Mouse (Mus musculus) hindbrain, embryonic 14.5 days (tissue): ENCODE measurements around the gene Cisd1. TPM values are rescaled to one million over a fixed set of nuclear protein-coding genes. Genes with fewer than 3 reads are reported as not detected.

ENCODE experiments used
- ATAC-seq: fragments of 200-750 bp; cut with Nextera tagmentation; 2 replicates; pipeline ENCODE4 v1.8.0; 2017; ENCODE audit warnings: moderate number of reproducible peaks, mild to moderate bottlenecking, moderate TSS enrichment, moderate library complexity; ENCODE audit not compliant: low FRiP score
- DNase-seq: peaks from one replicate; pipeline ENCODE4 v3.0.0-alpha.2; 2015; ENCODE audit warnings: low spot score
- H3K27ac ChIP-seq: fragments of 300-500 bp; sonication (generic); 2 replicates; pipeline ENCODE4 v1.5.1; 2014; ENCODE audit warnings: mild to moderate bottlenecking, moderate library complexity
- H3K27me3 ChIP-seq: fragments of 300-500 bp; sonication (generic); 2 replicates; pipeline ENCODE4 v1.6.1; 2014; ENCODE audit warnings: mild to moderate bottlenecking, low read length, mixed read lengths; ENCODE audit not compliant: control insufficient read depth, insufficient read depth
- H3K36me3 ChIP-seq: fragments of 300-500 bp; sonication (generic); replicated peaks from 2 replicates; pipeline ENCODE4 v1.6.1; 2014; ENCODE audit not compliant: control insufficient read depth, insufficient read depth
- H3K4me1 ChIP-seq: fragments of 300-500 bp; sonication (generic); replicated peaks from 2 replicates; pipeline ENCODE4 v1.6.1; 2014; ENCODE audit warnings: antibody characterized with exemption, low read length, mixed read lengths; ENCODE audit not compliant: control insufficient read depth, insufficient read depth
- H3K4me2 ChIP-seq: fragments of 300-500 bp; sonication (generic); replicated peaks from 2 replicates; pipeline ENCODE4 v1.6.1; 2014; ENCODE audit warnings: mild to moderate bottlenecking, moderate library complexity
- H3K4me3 ChIP-seq: fragments of 300-500 bp; sonication (generic); replicated peaks from 2 replicates; pipeline ENCODE4 v1.5.1; 2014; ENCODE audit warnings: mild to moderate bottlenecking, low read length
- H3K9ac ChIP-seq: fragments of 300-500 bp; sonication (generic); 2 replicates; pipeline ENCODE4 v1.6.1; 2014
- H3K9me3 ChIP-seq: fragments of 300-500 bp; sonication (generic); 2 replicates; pipeline ENCODE4 v1.6.1; 2016; ENCODE audit warnings: low read length; ENCODE audit not compliant: control insufficient read depth
- WGBS: fragments of 180-500 bp; shearing (Covaris S2); extraction: QIAGEN DNeasy Blood & Tissue Kit; methylation state at CpG from one replicate; pipeline ENCODE4 v1.1.7; 2014; 5-methylcytosine and 5-hydroxymethylcytosine counted together
- polyA plus RNA-seq: library from polyadenylated mRNA; unstranded; fragments of >200 nt; fragmentation: Nextera tagmentation; extraction: Ambion mirVana; gene quantifications from 2 replicates; pipeline ENCODE4 v1.2.1, GENCODE M21; 2014

Cisd1 gene
- polyA plus RNA-seq, 1 experiment from 2014 or later: 319 TPM

- H3K4me3 ChIP-seq: no peak overlapping the region
- ATAC-seq (no peak), DNase-seq (no peak)
- no peaks in the 10 kb centered on the region for H3K27me3 ChIP-seq
- 0 out of 2 replicates have a peak, but pooled peaks cover 6% of the 10 kb centered on the region for H3K4me1 ChIP-seq
- no peak overlapping the region for H3K27ac ChIP-seq
- no peaks in the 10 kb centered on the region for H3K36me3 ChIP-seq
- 26% methylated on average over 5 of the region's 11 CpGs for WGBS
- no peaks in the 10 kb centered on the region for H3K9me3 ChIP-seq
- peak overlapping the region; percentile 2; the same call in 1 of the 2 replicates for H3K4me2 ChIP-seq
- no peak overlapping the region for H3K9ac ChIP-seq
Observed at GRCm38 (mm10) chr10:71292254-71292653, 52.5 kb downstream of the Cisd1 start.

GRCm38 (mm10) chr10:71291801-71292200, 53.0 kb downstream of the Cisd1 start:
- no peaks in the 10 kb centered on the region for H3K36me3 ChIP-seq
- H3K4me1 ChIP-seq: 0 out of 2 replicates have a peak, but pooled peaks cover 6% of the 10 kb centered on the region
- WGBS: 17% methylated on average over 4 of the region's 4 CpGs
- no peak for DNase-seq
- 0 out of 2 replicates have a peak overlapping the region, but pooled peaks have one; percentile 2 for H3K4me2 ChIP-seq
- no peak overlapping the region for H3K4me3 ChIP-seq
- no peaks in the 10 kb centered on the region for H3K27me3 ChIP-seq
- no peak overlapping the region for H3K9ac ChIP-seq
- no peak overlapping the region for H3K27ac ChIP-seq
- ATAC-seq: no peak
- H3K9me3 ChIP-seq: no peaks in the 10 kb centered on the region

- Histone ChIP-seq H3K4me3 (no peak overlapping the region), H3K9me3 (no peaks in the 10 kb centered on the region), H3K4me1 (0 out of 2 replicates have a peak, but pooled peaks cover 6% of the 10 kb centered on the region), H3K4me2 (no peak overlapping the region), H3K36me3 (no peaks in the 10 kb centered on the region), H3K9ac (no peak overlapping the region), H3K27me3 (no peaks in the 10 kb centered on the region), H3K27ac (no peak overlapping the region)
- no peak for ATAC-seq
- 35% methylated on average over 3 of the region's 3 CpGs for WGBS
- DNase-seq: no peak
Observed at GRCm38 (mm10) chr10:71291179-71291661, 53.5 kb downstream of the Cisd1 start.

- WGBS: under 1% methylated on average over 50 of the region's 50 CpGs
- H3K36me3 ChIP-seq: no peaks in the 10 kb centered on the region; the same call in 1 of the 2 replicates
- DNase-seq (peak; percentile 84), ATAC-seq (peak; percentile 97)
- H3K4me3 ChIP-seq: peak within 1 kb of the TSS; percentile 87
- H3K27me3 ChIP-seq: no peaks in the 10 kb centered on the region
- H3K27ac ChIP-seq: peak within 1 kb of the TSS; percentile 90
- peak within 1 kb of the TSS; percentile 65 for H3K4me2 ChIP-seq
- H3K4me1 ChIP-seq: peaks cover 37% of the 10 kb centered on the region
- peak within 1 kb of the TSS; percentile 99 for H3K9ac ChIP-seq
- no peaks in the 10 kb centered on the region for H3K9me3 ChIP-seq
Observed at GRCm38 (mm10) chr10:71285126-71285580, 59.6 kb downstream of the Cisd1 start, which contains the start of gene Ube2d1. TSS of gene Ube2d1 (minus strand) at chr10:71285262.

- H3K36me3 ChIP-seq: no peaks in the 10 kb centered on the region; the same call in 1 of the 2 replicates
- peak overlapping the region; percentile 90 for H3K27ac ChIP-seq
- no peaks in the 10 kb centered on the region for H3K27me3 ChIP-seq
- 0% methylated on average over 41 of the region's 41 CpGs for WGBS
- ATAC-seq (no peak; the same call in none of the 2 replicates), DNase-seq (no peak)
- no peaks in the 10 kb centered on the region for H3K9me3 ChIP-seq
- H3K4me2 ChIP-seq: peak overlapping the region; percentile 65
- peaks cover 37% of the 10 kb centered on the region for H3K4me1 ChIP-seq
- H3K4me3 ChIP-seq: peak overlapping the region; percentile 87
- H3K9ac ChIP-seq: peak overlapping the region; percentile 99
Observed at GRCm38 (mm10) chr10:71284511-71285125, 60.1 kb downstream of the Cisd1 start.

GRCm38 (mm10) chr10:71284131-71284510, 60.6 kb downstream of the Cisd1 start:
- ATAC-seq (no peak), DNase-seq (no peak)
- peak overlapping the region; percentile 99 for H3K9ac ChIP-seq
- H3K27me3 ChIP-seq: no peaks in the 10 kb centered on the region
- H3K4me1 ChIP-seq: peaks cover 37% of the 10 kb centered on the region
- H3K4me3 ChIP-seq: peak overlapping the region; percentile 87
- 9% methylated on average over 8 of the region's 8 CpGs for WGBS
- no peaks in the 10 kb centered on the region; the same call in 1 of the 2 replicates for H3K36me3 ChIP-seq
- H3K4me2 ChIP-seq: peak overlapping the region; percentile 65
- peak overlapping the region; percentile 90 for H3K27ac ChIP-seq
- no peaks in the 10 kb centered on the region for H3K9me3 ChIP-seq

Other genes with a start within 250 kb of the Cisd1 start
- gene Bicc1, start 185.3 kb downstream of the Cisd1 start, polyA plus RNA-seq: 5.6 and 6.8 TPM in 2 replicates
- gene Tfam, start 106.7 kb downstream of the Cisd1 start, polyA plus RNA-seq: 45.0 and 45.4 TPM in 2 replicates
- 213 and 224 TPM in 2 replicates for gene Ube2d1, start 59.7 kb downstream of the Cisd1 start, polyA plus RNA-seq
- gene Ipmk, start 2.8 kb upstream of the Cisd1 start, polyA plus RNA-seq: 25.5 and 25.9 TPM in 2 replicates